Mouse (Mus musculus) adrenal gland, postnatal 14 days (tissue): ENCODE data around the gene Olfr854. TPM values are rescaled to one million over a fixed set of nuclear protein-coding genes. Genes with fewer than 3 reads are reported as not detected.

Source experiments
- DNase-seq: peaks from one replicate; pipeline ENCODE4 v3.0.0; 2021; ENCODE audit warnings: mixed read lengths
- long read RNA-seq, 2 experiments: library from polyadenylated mRNA; stranded (forward); transcript quantifications; one replicate each; pipeline ENCODE4 v2.0.0; 2021
- total RNA-seq: library from RNA; stranded (reverse); gene quantifications from 2 replicates; pipeline ENCODE4 v1.2.3, GENCODE M21; 2021

The Olfr854 gene
- not detected in 2 replicates for total RNA-seq
- long read RNA-seq, experiment 1: 0 reads
- long read RNA-seq, experiment 2: 0 reads

- no peak for DNase-seq
These were observed at the start of gene Olfr854 for GRCm38 (mm10) chr9:19567282-19567681. TSS of gene Olfr854 (minus strand) at chr9:19567382.

GRCm38 (mm10) chr9:19582317-19582716, 15.1 kb upstream of the Olfr854 start, which contains the start of gene Olfr855:
TSS of gene Olfr855 (plus strand) at chr9:19582617.
- DNase-seq: no peak

GRCm38 (mm10) chr9:19540976-19541375, 26.2 kb downstream of the Olfr854 start, which contains the start of gene Olfr853:
TSS of gene Olfr853 (minus strand) at chr9:19541076.
- DNase-seq: no peak

Other genes with a start within 250 kb of the Olfr854 start
- not detected in 2 replicates for gene Olfr845, start 230.9 kb downstream of the Olfr854 start, total RNA-seq
- gene Olfr846, start 203.4 kb downstream of the Olfr854 start, total RNA-seq: not detected in 2 replicates
- not detected in 2 replicates for gene Olfr847, start 188.7 kb downstream of the Olfr854 start, total RNA-seq
- not detected in 2 replicates for gene Olfr849, start 127.1 kb downstream of the Olfr854 start, total RNA-seq
- gene Olfr850, start 89.1 kb downstream of the Olfr854 start, total RNA-seq: not detected in 2 replicates
- gene Olfr851, start 74.1 kb downstream of the Olfr854 start, total RNA-seq: not detected in 2 replicates
- not detected in 2 replicates for gene Olfr853, start 26.3 kb downstream of the Olfr854 start, total RNA-seq
- gene Olfr855, start 15.2 kb upstream of the Olfr854 start, total RNA-seq: not detected in 2 replicates
- 16.2 and 18.7 TPM in 2 replicates for gene Zfp317, start 54.7 kb upstream of the Olfr854 start, total RNA-seq
- gene Olfr857, start 142.1 kb upstream of the Olfr854 start, total RNA-seq: not detected in 2 replicates
- not detected in 2 replicates for gene Olfr58, start 212.9 kb upstream of the Olfr854 start, total RNA-seq
- not detected in 2 replicates for gene Olfr859, start 237.5 kb upstream of the Olfr854 start, total RNA-seq